Mouse (Mus musculus) thymus, postnatal 25 days (tissue): ENCODE results near the gene Gsta1.
"Not testable (repeated sequence)": the region's sequence is repeated elsewhere in the genome, so short reads cannot be mapped to it uniquely, and the experiment has no call there.

ENCODE experiments used
- DNase-seq: peaks from one replicate; pipeline ENCODE4 v3.0.0; 2022

Gsta1 gene

GRCm38 (mm10) chr9:78230461-78230860 is at the start of gene Gsta1:
Gsta1 (plus strand) TSS chr9:78230656.
- DNase-seq: not testable (repeated sequence)

- not testable (repeated sequence) for DNase-seq
Observed at GRCm38 (mm10) chr9:78182474-78182873, 48.0 kb upstream of the Gsta1 start, which contains the start of gene Gsta4. Gsta4 (plus strand) TSS chr9:78182774.

GRCm38 (mm10) chr9:78185686-78186085 is 44.8 kb upstream of the Gsta1 start:
- DNase-seq: no peak

- DNase-seq: no peak
Observed at GRCm38 (mm10) chr9:78188910-78189309, 41.5 kb upstream of the Gsta1 start.

GRCm38 (mm10) chr9:78190651-78191634 is 39.5 kb upstream of the Gsta1 start:
- DNase-seq: no peak

- peak; percentile 75 for DNase-seq
Observed at GRCm38 (mm10) chr9:78191736-78192135, 38.7 kb upstream of the Gsta1 start.

GRCm38 (mm10) chr9:78193902-78194597 is 36.4 kb upstream of the Gsta1 start:
- DNase-seq: peak; percentile 55

- no peak for DNase-seq
Observed at GRCm38 (mm10) chr9:78195034-78195433, 35.4 kb upstream of the Gsta1 start.

- DNase-seq: no peak
Observed at GRCm38 (mm10) chr9:78197801-78198200, 32.7 kb upstream of the Gsta1 start.

- no peak for DNase-seq
Observed at GRCm38 (mm10) chr9:78204194-78204593, 26.3 kb upstream of the Gsta1 start.

GRCm38 (mm10) chr9:78208956-78209355 is 21.5 kb upstream of the Gsta1 start:
- no peak for DNase-seq

- no peak for DNase-seq
Observed at GRCm38 (mm10) chr9:78210079-78210478, 20.4 kb upstream of the Gsta1 start.

- DNase-seq: no peak
Observed at GRCm38 (mm10) chr9:78210821-78211220, 19.6 kb upstream of the Gsta1 start.

GRCm38 (mm10) chr9:78211521-78211920 is 18.9 kb upstream of the Gsta1 start:
- no peak for DNase-seq

- no peak for DNase-seq
Observed at GRCm38 (mm10) chr9:78212341-78213049, 18.0 kb upstream of the Gsta1 start.

GRCm38 (mm10) chr9:78217074-78217473 is 13.4 kb upstream of the Gsta1 start:
- DNase-seq: no peak

GRCm38 (mm10) chr9:78222616-78223015 is 7.8 kb upstream of the Gsta1 start:
- DNase-seq: no peak

GRCm38 (mm10) chr9:78223221-78223902 is 7.1 kb upstream of the Gsta1 start:
- DNase-seq: no peak

- DNase-seq: no peak
Observed at GRCm38 (mm10) chr9:78224418-78224817, 6.0 kb upstream of the Gsta1 start.

GRCm38 (mm10) chr9:78225304-78225703 is 5.2 kb upstream of the Gsta1 start:
- DNase-seq: no peak

GRCm38 (mm10) chr9:78228122-78228521 is 2.3 kb upstream of the Gsta1 start:
- no peak for DNase-seq

- not testable (repeated sequence) for DNase-seq
Observed at GRCm38 (mm10) chr9:78229658-78230057, 798 bp upstream of the Gsta1 start.
